Mouse (Mus musculus) inflammation-experienced regulatory T-cells, adult 16 weeks (primary cell): ENCODE data around the gene Tsen2. TPM values are rescaled to one million over a fixed set of nuclear protein-coding genes. Genes with fewer than 3 reads are reported as not detected.

Source experiments
- polyA plus RNA-seq: library from polyadenylated mRNA; unstranded; fragments of 100-300 nt; shearing (Covaris generic); gene quantifications from one replicate; pipeline ENCODE4 v1.2.1, GENCODE M21; 2017

Tsen2 gene
- polyA plus RNA-seq: 15.3 TPM

DNA sequence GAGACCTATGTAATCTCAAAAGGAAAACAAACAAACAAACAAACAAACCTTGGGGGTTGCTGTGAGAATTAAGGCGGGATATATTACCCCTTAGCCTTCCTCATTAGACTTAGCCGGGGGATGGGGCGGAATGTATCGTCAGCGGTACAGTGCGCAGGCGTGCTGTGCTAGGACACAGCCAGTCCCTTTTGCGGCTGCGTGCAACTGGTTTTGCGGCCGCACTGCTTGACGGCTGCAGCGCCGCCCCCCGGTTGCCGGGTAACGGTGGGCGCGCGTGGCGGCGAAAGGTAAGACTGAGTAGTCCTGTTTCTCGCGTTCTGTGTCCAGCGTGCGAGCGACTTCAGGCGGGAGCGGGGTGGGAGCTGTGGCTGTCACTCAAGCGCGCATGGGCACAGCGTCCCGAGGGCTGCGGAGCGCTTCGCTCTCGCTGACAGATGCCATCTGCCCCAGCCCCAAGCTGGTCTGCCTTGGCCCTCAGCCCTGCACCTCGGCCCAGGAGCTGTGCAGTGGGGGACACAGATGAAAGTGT lies at the start of gene Tsen2:
Gene Tsen2 (plus strand): TSS at position 223 of the 529 bp plus-strand sequence.

DNA sequence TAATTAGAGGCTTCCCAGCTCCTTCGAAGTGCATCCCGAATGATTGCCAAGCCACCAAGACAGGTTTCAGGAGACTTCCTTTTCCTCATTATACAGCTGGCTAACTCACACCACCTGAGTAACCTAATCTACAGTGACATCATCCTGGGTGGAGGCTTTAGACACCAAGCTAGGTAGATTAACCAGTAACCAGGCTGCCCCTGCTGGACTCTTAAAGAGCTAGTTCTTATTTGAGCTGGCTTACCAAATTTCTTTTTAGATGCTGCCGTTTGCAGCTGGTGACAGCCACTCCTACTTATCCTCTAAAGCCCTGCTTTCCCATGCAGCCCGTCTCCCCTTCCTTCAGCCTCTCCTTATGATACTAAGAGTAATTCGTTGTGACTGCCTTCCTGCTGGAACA lies 48.0 kb downstream of the Tsen2 start, which contains the start of gene Mkrn2os:
Gene Mkrn2os (minus strand): TSS at position 119 of the 400 bp plus-strand sequence.

DNA sequence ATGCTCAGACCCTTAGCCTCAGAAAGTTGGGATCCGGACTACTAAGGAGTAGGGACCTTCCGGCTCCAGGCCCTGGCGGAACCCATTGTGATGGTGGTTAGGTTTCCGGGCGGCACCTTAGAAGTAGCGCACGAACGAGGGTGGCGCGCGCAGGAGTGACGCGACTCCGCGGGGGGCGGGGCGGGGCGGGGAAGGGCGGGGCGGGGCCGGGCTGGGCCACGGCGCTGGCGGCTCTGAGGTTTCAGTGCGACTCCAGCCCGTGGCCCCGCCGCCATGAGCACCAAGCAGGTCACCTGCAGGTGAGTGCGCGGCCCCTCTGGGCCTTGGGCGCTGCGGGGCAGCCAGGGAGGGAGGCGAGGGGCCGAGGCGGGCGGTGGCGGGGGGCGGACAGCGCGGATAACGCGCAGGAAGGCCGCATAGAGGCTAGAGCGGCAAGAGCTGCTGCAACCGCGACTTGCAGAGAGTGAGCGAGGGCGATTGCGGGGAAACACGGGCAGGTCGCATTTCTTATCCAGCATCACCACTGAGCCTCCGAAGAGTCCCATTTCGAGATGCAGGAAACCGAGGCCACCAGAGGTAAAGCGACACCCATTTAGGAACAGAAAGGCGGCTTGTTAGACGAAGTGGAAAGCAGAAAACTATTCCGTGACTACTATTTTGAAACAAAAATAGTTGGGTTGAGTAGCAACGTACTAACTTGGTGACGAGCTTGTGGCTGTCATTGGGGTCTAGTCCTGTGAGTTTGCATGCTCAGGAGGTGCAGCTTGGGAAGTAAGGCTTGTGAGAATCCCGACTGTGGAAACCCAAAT lies 57.5 kb downstream of the Tsen2 start, which contains the start of gene Mkrn2:
Gene Mkrn2 (plus strand): TSS at position 188 of the 809 bp plus-strand sequence.

Other genes starting within 250 kb of the Tsen2 start
- 1.5 TPM for gene Pparg, start 183.7 kb upstream of the Tsen2 start, polyA plus RNA-seq
- gene Mkrn2os, start 47.9 kb downstream of the Tsen2 start, polyA plus RNA-seq: 0.50 TPM
- 42.2 TPM for gene Mkrn2, start 57.2 kb downstream of the Tsen2 start, polyA plus RNA-seq
- 151 TPM for gene Raf1, start 132.0 kb downstream of the Tsen2 start, polyA plus RNA-seq
- gene Tmem40, start 217.7 kb downstream of the Tsen2 start, polyA plus RNA-seq: not detected
- gene Cand2, start 229.9 kb downstream of the Tsen2 start, polyA plus RNA-seq: 12.5 TPM